Mouse (Mus musculus): ENCODE measurements around the gene Olfr629. TPM values are rescaled to one million over a fixed set of nuclear protein-coding genes. Genes with fewer than 3 reads are reported as not detected.
"Not testable (repeated sequence)": the region's sequence is repeated elsewhere in the genome, so short reads cannot be mapped to it uniquely, and the experiment has no call there.

Gene Olfr629
- not detected in 2 replicates for polyA plus RNA-seq (2014; fragmentation: Nextera tagmentation; extraction: Ambion mirVana)

GRCm38 (mm10) chr7:103744843-103745242 lies at the start of gene Olfr629:
Gene Olfr629, minus strand, starts transcription at chr7:103744943.
- H3K27me3 ChIP-seq (ENCODE audit: control insufficient read depth, insufficient read depth, low read length): no peaks in the 10 kb centered on the region
- H3K27ac ChIP-seq: no peak within 1 kb of the TSS
- H3K4me3 ChIP-seq (replicated peaks; ENCODE audit: low read length): no peak within 1 kb of the TSS
- no peak for DNase-seq (ENCODE audit: low spot score)
- ATAC-seq (ENCODE audit: low FRiP score): no peak
- no peak within 1 kb of the TSS for H3K9ac ChIP-seq
- peaks cover 5% of the 10 kb centered on the region; the same call in 1 of the 2 replicates for H3K9me3 ChIP-seq (ENCODE audit: control insufficient read depth, low read length)
- H3K4me1 ChIP-seq (replicated peaks; ENCODE audit: control insufficient read depth, insufficient read depth, low read length): no peaks in the 10 kb centered on the region
- H3K36me3 ChIP-seq (replicated peaks; ENCODE audit: control insufficient read depth, insufficient read depth): no peaks in the 10 kb centered on the region
- 85% methylated on average over 2 of the region's 2 CpGs for WGBS
- H3K4me2 ChIP-seq (replicated peaks): no peak within 1 kb of the TSS

- no peak for ATAC-seq (ENCODE audit: low FRiP score)
- H3K27ac ChIP-seq: no peak overlapping the region
- no peak overlapping the region for H3K9ac ChIP-seq
- H3K36me3 ChIP-seq (replicated peaks; ENCODE audit: control insufficient read depth, insufficient read depth): no peaks in the 10 kb centered on the region
- no peaks in the 10 kb centered on the region for H3K27me3 ChIP-seq (ENCODE audit: control insufficient read depth, insufficient read depth, low read length)
- DNase-seq (ENCODE audit: low spot score): no peak
- H3K4me2 ChIP-seq (replicated peaks): no peak overlapping the region
- WGBS: 27% methylated on average over 4 of the region's 4 CpGs
- no peaks in the 10 kb centered on the region for H3K9me3 ChIP-seq (ENCODE audit: control insufficient read depth, low read length)
- H3K4me1 ChIP-seq (replicated peaks; ENCODE audit: control insufficient read depth, insufficient read depth, low read length): no peaks in the 10 kb centered on the region
- no peak overlapping the region for H3K4me3 ChIP-seq (replicated peaks; ENCODE audit: low read length)
Measured at GRCm38 (mm10) chr7:103792669-103793388, 48.1 kb upstream of the Olfr629 start.

GRCm38 (mm10) chr7:103791721-103792120 lies 47.0 kb upstream of the Olfr629 start, which contains the start of gene Olfr67:
Gene Olfr67, minus strand, starts transcription at chr7:103791821.
- H3K27me3 ChIP-seq (ENCODE audit: control insufficient read depth, insufficient read depth, low read length): no peaks in the 10 kb centered on the region
- H3K4me1 ChIP-seq (replicated peaks; ENCODE audit: control insufficient read depth, insufficient read depth, low read length): no peaks in the 10 kb centered on the region
- no peaks in the 10 kb centered on the region for H3K36me3 ChIP-seq (replicated peaks; ENCODE audit: control insufficient read depth, insufficient read depth)
- no peak for ATAC-seq (ENCODE audit: low FRiP score)
- H3K4me3 ChIP-seq (replicated peaks; ENCODE audit: low read length): no peak within 1 kb of the TSS
- 80% methylated on average over 3 of the region's 3 CpGs for WGBS
- no peaks in the 10 kb centered on the region for H3K9me3 ChIP-seq (ENCODE audit: control insufficient read depth, low read length)
- no peak within 1 kb of the TSS for H3K27ac ChIP-seq
- H3K9ac ChIP-seq: no peak within 1 kb of the TSS
- no peak for DNase-seq (ENCODE audit: low spot score)
- no peak within 1 kb of the TSS for H3K4me2 ChIP-seq (replicated peaks)

GRCm38 (mm10) chr7:103779598-103779997 lies 34.9 kb upstream of the Olfr629 start, which contains the start of gene Olfr68:
Gene Olfr68, minus strand, starts transcription at chr7:103779698.
- ATAC-seq (ENCODE audit: low FRiP score): no peak
- Histone ChIP-seq H3K4me3 (replicated peaks; ENCODE audit: low read length) (no peak within 1 kb of the TSS), H3K27me3 (ENCODE audit: control insufficient read depth, insufficient read depth, low read length) (no peaks in the 10 kb centered on the region), H3K4me2 (replicated peaks) (no peak within 1 kb of the TSS), H3K9me3 (ENCODE audit: control insufficient read depth, low read length) (no peaks in the 10 kb centered on the region), H3K27ac (no peak within 1 kb of the TSS), H3K36me3 (replicated peaks; ENCODE audit: control insufficient read depth, insufficient read depth) (no peaks in the 10 kb centered on the region), H3K9ac (no peak within 1 kb of the TSS), H3K4me1 (replicated peaks; ENCODE audit: control insufficient read depth, insufficient read depth, low read length) (no peaks in the 10 kb centered on the region)
- 80% methylated on average over 3 of the region's 3 CpGs for WGBS
- no peak for DNase-seq (ENCODE audit: low spot score)

- 89% methylated on average over 4 of the region's 4 CpGs for WGBS
Measured at GRCm38 (mm10) chr7:103777652-103778051, 32.9 kb upstream of the Olfr629 start.

GRCm38 (mm10) chr7:103771494-103771893 lies 26.8 kb upstream of the Olfr629 start, which contains the start of gene Olfr69:
Gene Olfr69, minus strand, starts transcription at chr7:103771594.
- Histone ChIP-seq H3K27me3 (ENCODE audit: control insufficient read depth, insufficient read depth, low read length) (no peaks in the 10 kb centered on the region), H3K27ac (no peak within 1 kb of the TSS), H3K9ac (no peak within 1 kb of the TSS), H3K4me1 (replicated peaks; ENCODE audit: control insufficient read depth, insufficient read depth, low read length) (no peaks in the 10 kb centered on the region), H3K36me3 (replicated peaks; ENCODE audit: control insufficient read depth, insufficient read depth) (no peaks in the 10 kb centered on the region), H3K4me2 (replicated peaks) (no peak within 1 kb of the TSS), H3K9me3 (ENCODE audit: control insufficient read depth, low read length) (no peaks in the 10 kb centered on the region), H3K4me3 (replicated peaks; ENCODE audit: low read length) (no peak within 1 kb of the TSS)
- WGBS: 89% methylated on average over 2 of the region's 2 CpGs
- ATAC-seq (ENCODE audit: low FRiP score) (no peak), DNase-seq (ENCODE audit: low spot score) (no peak)

More at GRCm38 (mm10) chr7:103777652-103778051, 32.9 kb upstream of the Olfr629 start:
- not testable (repeated sequence) for H3K4me1 ChIP-seq (replicated peaks; ENCODE audit: control insufficient read depth, insufficient read depth, low read length); H3K9ac ChIP-seq; DNase-seq (ENCODE audit: low spot score); H3K4me2 ChIP-seq (replicated peaks); H3K36me3 ChIP-seq (replicated peaks; ENCODE audit: control insufficient read depth, insufficient read depth); H3K4me3 ChIP-seq (replicated peaks; ENCODE audit: low read length); ATAC-seq (ENCODE audit: low FRiP score); H3K27ac ChIP-seq; H3K9me3 ChIP-seq (ENCODE audit: control insufficient read depth, low read length); H3K27me3 ChIP-seq (ENCODE audit: control insufficient read depth, insufficient read depth, low read length)

GRCm38 (mm10) chr7:103767687-103768086 lies 22.9 kb upstream of the Olfr629 start:
- not testable (repeated sequence) for DNase-seq (ENCODE audit: low spot score); H3K4me1 ChIP-seq (replicated peaks; ENCODE audit: control insufficient read depth, insufficient read depth, low read length); H3K9ac ChIP-seq; H3K9me3 ChIP-seq (ENCODE audit: control insufficient read depth, low read length); H3K27ac ChIP-seq; H3K36me3 ChIP-seq (replicated peaks; ENCODE audit: control insufficient read depth, insufficient read depth); H3K27me3 ChIP-seq (ENCODE audit: control insufficient read depth, insufficient read depth, low read length); H3K4me3 ChIP-seq (replicated peaks; ENCODE audit: low read length); H3K4me2 ChIP-seq (replicated peaks); ATAC-seq (ENCODE audit: low FRiP score)
- 93% methylated on average over 6 of the region's 6 CpGs for WGBS

- not testable (repeated sequence) for H3K27me3 ChIP-seq (ENCODE audit: control insufficient read depth, insufficient read depth, low read length); DNase-seq (ENCODE audit: low spot score); H3K4me2 ChIP-seq (replicated peaks); H3K36me3 ChIP-seq (replicated peaks; ENCODE audit: control insufficient read depth, insufficient read depth); ATAC-seq (ENCODE audit: low FRiP score); H3K4me3 ChIP-seq (replicated peaks; ENCODE audit: low read length); H3K27ac ChIP-seq; H3K9ac ChIP-seq; H3K9me3 ChIP-seq (ENCODE audit: control insufficient read depth, low read length); H3K4me1 ChIP-seq (replicated peaks; ENCODE audit: control insufficient read depth, insufficient read depth, low read length)
- 92% methylated on average over 6 of the region's 6 CpGs for WGBS
Measured at GRCm38 (mm10) chr7:103762212-103762611, 17.5 kb upstream of the Olfr629 start.

GRCm38 (mm10) chr7:103757233-103757632 lies 12.5 kb upstream of the Olfr629 start, which contains the start of gene Olfr630:
Gene Olfr630, minus strand, starts transcription at chr7:103757333.
- WGBS: 47% methylated on average over 2 of the region's 2 CpGs
- Histone ChIP-seq H3K4me2 (replicated peaks) (no peak within 1 kb of the TSS), H3K4me3 (replicated peaks; ENCODE audit: low read length) (no peak within 1 kb of the TSS), H3K9ac (no peak within 1 kb of the TSS), H3K27ac (no peak within 1 kb of the TSS), H3K9me3 (ENCODE audit: control insufficient read depth, low read length) (no peaks in the 10 kb centered on the region), H3K4me1 (replicated peaks; ENCODE audit: control insufficient read depth, insufficient read depth, low read length) (no peaks in the 10 kb centered on the region), H3K27me3 (ENCODE audit: control insufficient read depth, insufficient read depth, low read length) (no peaks in the 10 kb centered on the region), H3K36me3 (replicated peaks; ENCODE audit: control insufficient read depth, insufficient read depth) (no peaks in the 10 kb centered on the region)
- DNase-seq (ENCODE audit: low spot score) (no peak), ATAC-seq (ENCODE audit: low FRiP score) (no peak)
